Mouse (Mus musculus): ENCODE measurements at regions not wholly inside any gene's neighbourhood (a gene's known extent, or its start where the extent isn't known, plus 50 kb on each side); places are given as distances from the start of the nearest gene placed in this dataset.
A peak's percentile ranks its signal among the peaks of the same experiment; 100 is the strongest.

DNA sequence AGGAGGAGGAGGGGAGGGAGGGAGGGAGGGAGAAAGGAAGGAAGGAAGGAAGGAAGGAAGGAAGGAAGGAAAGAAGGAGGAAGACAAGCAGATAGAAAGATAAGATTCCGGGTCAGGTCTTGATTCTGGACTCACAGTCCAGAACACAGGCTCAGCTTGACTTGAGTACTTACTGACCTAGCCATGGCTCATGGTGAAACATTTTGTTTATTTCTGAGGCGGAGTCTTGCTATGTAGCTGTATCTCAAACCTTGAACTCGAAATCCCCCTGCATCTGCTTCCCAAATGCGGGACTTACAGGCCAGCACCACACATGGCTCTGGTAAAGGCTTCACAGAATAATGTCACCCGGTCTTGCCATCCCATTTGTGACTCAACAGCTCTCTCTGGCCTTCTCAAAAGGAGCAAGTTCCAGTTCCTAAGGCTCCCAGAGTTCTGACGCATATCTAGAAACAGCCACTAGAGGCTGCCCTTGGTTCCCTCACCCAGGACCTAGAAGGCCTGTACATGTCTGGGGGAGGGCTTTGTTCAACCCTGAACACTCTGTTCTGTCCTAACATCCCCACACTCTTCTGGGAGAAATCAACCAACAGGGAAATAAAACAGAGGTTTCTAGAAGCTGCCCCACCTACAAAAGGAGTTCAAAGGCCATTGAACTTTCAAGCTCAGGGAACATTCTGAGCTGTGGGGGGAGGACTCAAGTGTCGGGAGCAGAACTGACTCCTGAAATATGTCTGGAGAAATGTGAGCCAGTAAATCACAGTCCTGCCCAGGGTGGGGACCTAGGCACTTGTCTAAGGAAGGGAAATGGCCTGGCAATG, 56.2 kb upstream of the Akap13 start:
- TF ChIP-seq POLR2A (IDR thresholded peaks at IDR 0.05; ENCODE audit: extremely low read depth, insufficient read depth, low read length) (no peak), CTCF (IDR thresholded peaks at IDR 0.05; ENCODE audit: extremely low read depth, insufficient read depth, low read length) (peak; percentile 54)
- Histone ChIP-seq H3K27ac (ENCODE audit: insufficient read depth, low read length) (no peak overlapping the region), H3K4me3 (ENCODE audit: insufficient read depth, low read length) (no peak overlapping the region), H3K4me1 (ENCODE audit: control insufficient read depth, insufficient read depth, low read length) (no peaks in the 10 kb centered on the region)

GRCm38 (mm10) chr7:75400471-75400870, 54.9 kb upstream of the Akap13 start:
- no peaks in the 10 kb centered on the region for H3K4me1 ChIP-seq (ENCODE audit: control insufficient read depth, insufficient read depth, low read length)
- TF ChIP-seq CTCF (IDR thresholded peaks at IDR 0.05; ENCODE audit: extremely low read depth, insufficient read depth, low read length), result no peak
- no peak for TF ChIP-seq POLR2A (IDR thresholded peaks at IDR 0.05; ENCODE audit: extremely low read depth, insufficient read depth, low read length)

GRCm38 (mm10) chr7:75404955-75405354, 50.4 kb upstream of the Akap13 start:
- no peak for TF ChIP-seq POLR2A (IDR thresholded peaks at IDR 0.05; ENCODE audit: extremely low read depth, insufficient read depth, low read length)
- no peak for TF ChIP-seq CTCF (IDR thresholded peaks at IDR 0.05; ENCODE audit: extremely low read depth, insufficient read depth, low read length)
- no peaks in the 10 kb centered on the region for H3K4me1 ChIP-seq (ENCODE audit: control insufficient read depth, insufficient read depth, low read length)
- no peak overlapping the region for H3K27ac ChIP-seq (ENCODE audit: insufficient read depth, low read length)
- no peak overlapping the region for H3K4me3 ChIP-seq (ENCODE audit: insufficient read depth, low read length)

More at GRCm38 (mm10) chr7:75400471-75400870, 54.9 kb upstream of the Akap13 start:
- Histone ChIP-seq H3K4me3 (ENCODE audit: insufficient read depth, low read length) (no peak overlapping the region), H3K27ac (ENCODE audit: insufficient read depth, low read length) (no peak overlapping the region)
